Mouse (Mus musculus) gastrocnemius, postnatal 4 days (tissue): ENCODE results near the gene Sppl2b. TPM values are rescaled to one million over a fixed set of nuclear protein-coding genes. Genes with fewer than 3 reads are reported as not detected.

Experiments
- DNase-seq, 2 experiments: peaks; one replicate each; pipeline ENCODE4 v3.0.0; 2021 to 2022; ENCODE audit warnings: low spot score in 2 of 2, mixed read lengths in 2 of 2
- total RNA-seq, 2 experiments: library from RNA; stranded (reverse); gene quantifications; 2 replicates each; pipeline ENCODE4 v1.2.3; 2021

Sppl2b gene
- total RNA-seq, 2 experiments from 2014 or later: 30.9 to 38.6 TPM

DNA sequence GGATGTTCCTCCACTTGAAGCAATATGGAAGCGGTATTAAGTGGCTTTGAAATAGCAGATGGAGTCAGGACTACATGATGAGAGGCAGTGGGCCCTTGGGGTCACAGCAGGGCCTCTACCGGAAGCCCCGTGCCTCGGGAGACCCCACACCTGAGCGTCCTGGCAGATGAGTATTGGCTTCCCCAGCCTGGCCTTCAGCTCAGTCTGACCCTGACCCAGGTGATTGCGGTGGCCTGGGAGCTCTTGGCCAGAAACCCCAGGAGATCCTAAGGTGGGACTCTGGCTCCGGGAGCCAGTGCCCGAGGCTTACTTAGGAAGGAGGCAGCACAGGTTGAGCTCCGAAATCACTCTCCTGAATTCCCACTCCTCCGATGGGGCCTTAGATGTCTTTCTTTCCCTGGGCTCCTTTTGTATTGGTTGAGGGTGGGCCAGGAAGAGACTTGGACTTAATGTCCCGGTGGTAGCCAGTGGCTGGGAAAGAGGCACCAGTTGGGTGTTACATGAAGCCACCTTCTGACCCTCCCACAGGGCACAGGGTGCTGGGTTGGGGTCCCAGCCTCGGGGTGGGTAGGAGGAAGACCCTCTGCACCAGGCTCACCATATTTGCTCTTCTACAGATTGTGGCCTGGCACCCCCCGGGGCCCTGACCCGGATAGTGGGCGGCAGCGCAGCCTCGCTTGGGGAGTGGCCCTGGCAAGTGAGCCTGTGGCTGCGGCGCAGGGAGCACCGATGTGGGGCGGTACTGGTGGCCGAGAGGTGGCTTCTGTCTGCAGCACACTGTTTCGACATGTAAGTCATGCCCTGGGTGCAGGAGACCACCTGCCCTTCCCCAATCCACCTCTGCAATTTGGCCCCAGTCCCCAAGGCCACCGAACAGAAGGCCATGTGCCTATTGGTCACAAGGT lies 41.8 kb downstream of the Sppl2b start:
- no peak for DNase-seq

DNA sequence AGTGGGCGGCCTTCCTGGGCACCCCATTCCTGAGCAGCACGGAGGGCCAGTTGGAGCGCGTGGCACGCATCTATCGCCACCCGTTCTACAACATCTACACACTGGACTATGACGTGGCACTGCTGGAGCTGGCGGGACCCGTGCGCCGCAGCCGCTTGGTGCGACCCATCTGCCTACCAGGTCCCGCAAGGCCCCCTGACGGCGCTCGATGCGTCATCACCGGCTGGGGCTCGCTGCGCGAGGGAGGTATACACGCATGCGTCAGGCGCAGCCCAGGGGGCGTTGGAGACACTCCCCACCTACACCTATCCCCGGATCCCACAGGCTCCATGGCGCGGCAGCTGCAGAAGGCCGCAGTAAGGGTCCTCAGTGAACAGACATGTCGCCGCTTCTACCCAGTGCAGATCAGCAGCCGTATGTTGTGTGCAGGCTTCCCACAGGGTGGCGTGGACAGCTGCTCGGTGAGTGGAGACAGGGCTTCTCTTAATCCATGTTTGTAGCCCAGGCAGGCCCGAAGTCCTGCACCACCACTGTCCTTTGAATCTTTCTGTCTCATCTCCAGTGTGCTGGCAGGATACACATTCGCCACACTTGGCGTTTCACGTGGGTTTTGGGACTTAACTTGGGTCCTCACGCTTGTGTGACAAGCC lies 42.9 kb downstream of the Sppl2b start:
- DNase-seq: no peak

DNA sequence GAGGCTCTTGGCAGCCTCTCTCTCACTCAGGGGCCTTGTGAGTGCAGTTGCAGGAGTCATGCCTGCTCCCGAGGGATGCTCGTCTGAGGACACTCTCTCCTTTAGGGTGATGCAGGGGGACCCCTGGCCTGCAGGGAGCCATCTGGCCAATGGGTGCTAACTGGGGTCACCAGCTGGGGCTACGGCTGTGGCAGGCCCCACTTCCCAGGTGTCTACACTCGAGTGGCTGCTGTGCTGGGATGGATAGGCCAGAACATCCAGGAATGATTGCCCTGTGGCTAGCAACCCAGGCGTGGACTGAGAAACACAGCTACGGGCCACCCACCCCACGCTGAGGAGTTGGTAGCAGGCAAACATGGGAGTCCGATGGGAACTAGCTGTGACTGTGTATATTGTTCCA lies 44.0 kb downstream of the Sppl2b start:
- DNase-seq: no peak

DNA sequence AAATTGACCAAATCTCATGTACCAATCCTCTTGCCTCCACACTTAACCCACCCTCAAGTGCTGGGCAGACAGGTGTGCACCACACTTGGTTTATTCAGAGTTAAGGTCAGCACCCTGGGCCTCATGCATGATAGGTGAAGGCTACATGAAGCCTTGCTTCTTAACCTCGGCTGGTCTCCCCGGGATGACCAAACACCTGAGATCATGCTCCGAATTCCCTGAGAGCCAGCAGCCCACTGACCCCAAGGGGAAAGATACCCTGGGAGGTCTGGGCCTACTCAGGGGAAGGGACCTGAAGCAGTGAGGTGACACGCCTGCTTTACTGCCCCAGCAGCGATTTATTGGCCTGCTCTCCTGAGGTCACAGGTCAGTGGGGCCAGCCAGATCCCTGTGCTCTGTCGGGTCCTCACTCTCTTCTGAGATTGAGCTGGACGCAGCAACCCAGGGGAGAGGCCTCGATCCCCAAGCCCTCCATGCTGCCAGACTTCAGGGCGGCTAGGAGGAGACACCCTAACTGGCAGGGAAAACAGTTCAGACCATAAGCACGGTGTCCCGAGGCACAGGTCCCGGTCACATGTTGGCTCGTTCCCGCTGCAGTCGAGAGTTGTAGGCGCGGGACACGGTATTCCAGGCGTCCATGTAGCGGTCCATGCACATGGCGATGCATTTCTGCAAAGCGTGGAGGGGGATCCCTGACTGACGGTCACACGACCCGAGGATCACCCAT lies 44.7 kb downstream of the Sppl2b start:
- no peak for DNase-seq

DNA sequence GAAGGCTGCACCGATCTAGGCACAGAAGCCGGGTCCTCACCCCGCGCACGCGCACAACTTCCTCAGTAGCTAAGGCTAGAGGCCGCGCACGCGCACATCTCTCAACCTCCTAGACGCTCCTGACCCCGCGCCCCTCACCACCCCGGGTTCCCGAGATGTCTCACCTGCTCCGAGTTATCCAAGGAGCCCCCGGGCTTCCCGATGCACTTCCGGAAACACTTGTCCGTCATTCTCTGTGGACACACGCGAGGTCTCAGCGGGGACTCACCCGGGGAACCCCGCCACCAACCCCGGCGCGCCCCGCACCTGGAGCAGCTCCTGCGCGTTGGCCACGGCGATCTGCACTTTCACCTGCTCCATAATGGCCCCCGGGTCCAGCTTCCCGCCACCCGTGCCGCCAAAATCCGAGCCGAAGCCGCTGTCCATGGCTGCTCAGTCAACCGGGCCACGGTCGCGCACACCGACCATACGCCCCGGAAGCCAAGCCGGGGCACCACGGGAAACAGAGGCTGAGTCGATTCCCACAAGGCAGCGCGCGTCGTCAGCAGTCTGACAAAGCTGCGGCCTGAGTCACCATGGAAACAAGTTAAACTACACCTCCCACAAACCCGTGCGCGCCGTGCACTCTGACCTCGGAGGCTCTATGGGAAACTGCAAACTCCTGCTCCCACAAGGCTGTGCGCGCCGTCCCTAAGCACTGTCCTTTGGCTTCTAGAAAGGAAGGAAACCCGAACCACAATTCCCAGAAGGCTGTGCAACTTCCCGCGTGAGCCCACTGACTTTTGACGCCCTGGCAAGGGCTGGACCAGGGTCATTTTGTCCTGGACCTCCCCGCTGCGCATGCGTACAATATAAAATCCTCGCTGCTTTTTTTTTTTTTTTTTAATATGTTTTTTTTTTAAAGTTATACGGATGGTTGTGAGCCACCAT lies 45.5 kb downstream of the Sppl2b start, which contains the start of gene Timm13:
Gene Timm13, minus strand, starts transcription at position 652 of the 930 bp plus-strand sequence.
- DNase-seq: peak; percentile 82 to 96

DNA sequence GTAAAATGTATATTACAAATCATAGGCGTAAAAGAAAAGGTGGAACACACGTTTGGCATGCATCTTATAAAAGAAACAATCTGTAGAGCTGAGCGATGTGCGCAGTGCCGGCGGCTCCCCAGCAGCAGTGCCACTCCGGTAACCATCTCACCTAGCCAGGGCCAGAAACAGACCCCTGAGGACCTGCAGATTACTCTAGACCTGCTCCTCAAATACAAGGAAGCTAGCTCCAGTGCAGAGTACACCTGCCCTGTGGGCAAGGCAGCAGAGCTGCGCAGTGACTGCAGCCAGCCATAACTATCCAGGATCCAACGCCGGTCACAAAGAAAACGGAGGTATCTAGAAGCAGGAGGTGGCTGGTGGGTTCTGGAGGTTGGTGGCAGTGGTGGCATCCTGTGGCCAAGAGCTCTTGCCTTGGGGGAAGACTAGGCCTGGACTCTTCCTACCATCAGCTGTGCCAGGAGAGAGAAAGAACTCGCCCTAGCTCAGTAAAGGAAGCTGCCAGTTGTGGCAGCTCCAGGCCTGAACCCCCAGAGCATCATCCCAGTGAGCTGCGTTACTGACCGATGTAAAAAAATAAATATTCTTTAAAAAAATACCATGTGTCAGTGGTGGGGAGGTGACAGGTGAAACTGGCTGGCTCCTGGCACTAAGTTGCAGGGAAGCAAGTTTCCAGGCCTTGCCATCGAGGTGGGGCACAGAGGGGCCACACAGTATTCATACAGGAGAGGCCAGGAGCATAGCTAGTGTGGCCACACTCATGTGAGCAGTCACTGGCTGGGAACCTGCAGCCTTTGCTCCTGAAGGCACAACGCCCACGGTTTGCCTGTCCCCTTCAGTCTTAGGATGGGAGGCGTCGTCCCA lies 46.6 kb downstream of the Sppl2b start:
- no peak for DNase-seq

DNA sequence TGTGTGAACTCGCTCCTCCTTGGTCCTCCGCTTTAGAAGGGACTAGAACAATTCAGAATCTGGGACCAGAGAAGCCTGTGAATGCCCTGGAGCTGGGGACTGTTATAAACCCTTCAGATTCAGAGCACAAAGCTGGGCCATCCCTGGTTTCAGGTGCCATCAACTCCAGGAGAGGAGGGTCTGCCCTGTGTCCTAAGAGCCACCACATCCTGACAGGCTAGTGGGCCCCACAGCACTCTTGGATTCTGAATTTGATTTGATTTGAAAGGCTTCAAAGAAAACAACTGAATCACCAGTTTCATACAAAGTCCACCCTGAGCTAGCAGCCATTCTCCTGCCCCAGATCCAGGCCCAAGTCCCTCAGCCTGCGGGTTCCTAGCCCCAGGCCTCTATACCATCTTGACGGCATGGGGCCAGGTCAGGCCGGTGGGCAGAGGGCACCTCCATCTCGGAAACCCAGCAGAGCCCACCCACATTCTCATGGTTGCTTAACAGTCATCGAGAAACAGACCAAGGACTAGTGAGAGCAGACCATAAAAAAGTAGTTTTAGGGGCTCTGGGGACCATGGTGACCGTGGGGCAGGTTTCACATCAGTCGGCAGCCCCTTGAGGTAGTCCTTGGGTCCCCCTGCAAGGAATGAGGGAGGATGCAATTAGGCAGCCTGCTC lies 47.3 kb downstream of the Sppl2b start:
- DNase-seq: no peak

DNA sequence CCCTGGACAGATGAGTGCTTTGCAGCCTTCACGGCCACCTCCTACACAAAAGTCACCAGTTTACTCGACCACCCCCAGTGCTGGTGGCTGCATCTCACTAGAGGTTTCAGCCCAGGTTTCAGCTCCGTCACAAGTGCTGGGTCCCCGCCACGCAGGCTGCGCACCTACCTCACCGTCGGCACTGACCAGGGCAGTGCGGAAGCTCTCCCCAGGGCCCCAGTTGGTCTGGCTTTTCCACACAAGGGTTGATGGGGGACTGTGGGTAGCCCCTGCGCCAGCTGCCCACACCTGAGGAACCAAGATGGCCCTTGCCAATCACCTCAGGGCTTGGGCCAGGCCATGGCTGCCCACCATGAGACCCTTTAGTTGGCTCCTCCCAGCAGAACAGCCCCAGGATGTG lies 48.2 kb downstream of the Sppl2b start:
- no peak for DNase-seq

DNA sequence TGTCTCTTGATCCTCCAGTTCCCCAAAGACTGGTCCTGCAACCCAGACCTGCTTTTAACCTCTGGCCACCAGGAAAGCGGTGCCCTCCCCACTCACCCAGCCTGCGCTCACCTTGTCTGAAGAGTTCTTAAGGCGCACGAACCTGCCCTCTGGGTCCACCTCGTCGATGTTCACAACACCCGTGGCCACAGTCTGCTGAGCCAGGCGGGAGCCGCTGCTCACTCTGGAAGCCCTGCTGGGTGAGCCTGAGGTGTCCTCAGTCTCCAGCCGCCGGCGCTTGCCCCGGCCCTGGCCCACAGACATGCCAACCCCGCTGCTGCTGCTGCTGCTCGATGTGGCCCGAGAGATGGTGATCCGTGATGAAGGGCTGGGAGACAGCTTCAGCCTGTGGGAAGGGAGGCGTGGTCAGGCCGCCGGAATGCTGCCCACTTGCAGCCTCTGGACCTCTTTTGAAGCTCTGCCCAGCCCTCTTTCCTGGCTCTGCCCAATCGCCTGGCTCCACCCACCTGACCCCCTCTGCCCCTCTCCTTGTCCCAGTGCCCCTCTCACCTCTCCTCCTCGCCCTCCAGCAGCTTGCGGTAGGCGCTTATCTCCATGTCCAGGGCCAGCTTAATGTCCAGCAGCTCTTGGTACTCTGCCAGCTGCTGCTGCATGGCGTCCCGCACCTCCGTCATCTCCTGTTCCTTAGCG lies 49.1 kb downstream of the Sppl2b start:
- no peak for DNase-seq

DNA sequence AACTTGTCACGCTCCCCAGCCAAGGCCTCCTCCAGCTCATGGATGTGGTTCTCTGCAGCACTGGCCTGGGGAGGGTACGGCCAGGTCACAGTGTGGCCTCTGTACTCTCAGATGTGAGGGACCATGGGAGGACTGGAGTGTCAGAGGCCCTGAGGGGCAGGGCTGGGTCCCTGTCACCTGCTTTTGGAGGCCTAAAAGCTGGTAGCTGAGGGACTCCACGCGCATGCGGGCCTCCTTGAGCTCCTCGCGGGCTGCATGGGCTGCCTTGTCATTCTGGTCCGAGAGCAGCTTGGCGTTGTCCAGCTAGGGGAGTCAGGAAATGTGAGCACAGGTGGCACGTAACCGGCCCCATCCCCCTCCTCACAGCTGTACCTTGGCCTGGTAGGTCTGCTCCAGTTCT lies 49.6 kb downstream of the Sppl2b start:
- no peak for DNase-seq

DNA sequence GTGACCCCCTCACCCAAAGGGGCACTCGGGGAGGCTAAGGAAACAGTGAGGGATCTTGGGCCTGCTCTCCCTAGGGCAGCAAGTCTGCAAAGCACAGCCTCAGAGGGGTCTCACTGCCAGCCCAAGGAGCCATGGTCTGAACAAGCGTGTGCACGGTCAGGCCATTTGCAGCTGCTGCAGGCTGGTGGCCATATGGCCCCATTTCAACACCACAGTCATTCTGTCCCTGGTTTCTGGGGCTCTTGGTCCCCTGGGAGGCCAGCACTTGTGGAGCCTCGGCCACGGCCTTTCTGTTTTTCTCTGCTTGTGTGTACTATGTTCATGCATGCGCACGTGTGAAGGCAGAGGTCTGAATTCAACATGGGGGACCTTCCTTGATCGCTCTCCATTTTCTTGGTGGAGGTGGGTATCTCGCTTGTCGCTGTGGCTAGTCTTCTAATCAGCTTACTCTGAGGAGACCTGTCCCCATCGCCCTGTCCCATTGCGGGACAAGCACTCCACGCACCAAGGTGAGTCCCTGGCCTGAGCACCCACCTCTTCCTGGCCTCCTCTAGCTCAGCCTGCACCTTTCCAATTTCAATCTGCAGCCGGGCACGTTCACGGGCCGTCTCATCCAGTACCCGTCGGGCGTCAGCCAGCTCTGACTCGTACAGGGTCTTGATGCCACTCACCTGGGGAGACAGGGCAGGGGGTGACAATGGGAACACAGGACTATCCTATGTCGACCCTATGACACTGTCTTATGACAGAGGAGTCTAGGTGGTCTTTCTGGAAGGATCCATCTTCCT lies 54.5 kb downstream of the Sppl2b start:
- DNase-seq: peak in 1 of 2 experiments; percentile 57

DNA sequence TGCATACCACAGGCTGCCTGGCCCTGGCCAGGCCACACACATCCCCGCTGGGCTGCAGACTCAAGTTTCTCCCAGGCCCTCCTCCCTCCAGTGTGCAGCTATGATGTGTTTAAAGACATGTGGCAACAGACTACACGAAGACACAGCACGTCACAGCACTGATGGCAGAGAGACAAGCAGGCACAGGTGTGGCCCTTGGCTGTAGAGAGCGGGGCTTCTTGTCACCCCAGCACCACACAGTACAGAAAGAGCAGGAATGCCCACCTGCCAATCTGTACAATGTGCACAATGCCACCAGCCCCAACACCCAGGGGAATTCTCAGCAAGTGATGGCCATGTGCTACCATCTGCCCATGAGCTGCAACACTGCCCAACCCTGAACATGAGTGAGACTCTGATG lies 56.3 kb downstream of the Sppl2b start:
- DNase-seq: no peak

DNA sequence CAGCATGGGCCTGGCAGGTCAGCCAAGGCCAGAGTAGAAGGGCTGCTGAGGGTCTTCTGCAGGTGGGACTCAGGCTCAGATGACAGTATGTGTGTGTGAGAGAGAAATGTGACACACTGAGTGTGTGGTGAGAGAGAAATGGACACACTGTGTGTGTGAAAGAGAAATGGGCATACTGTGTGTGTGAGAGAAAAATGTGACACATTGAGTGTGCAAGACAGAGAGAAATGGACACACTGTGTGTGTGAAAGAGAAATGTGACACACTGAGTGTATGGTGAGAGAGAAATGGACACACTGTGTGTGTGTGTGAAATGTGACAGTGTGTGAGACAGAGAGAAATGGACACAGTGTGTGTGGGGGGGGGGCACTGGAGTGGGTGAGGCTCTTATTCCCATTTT lies 56.8 kb downstream of the Sppl2b start:
- no peak for DNase-seq

DNA sequence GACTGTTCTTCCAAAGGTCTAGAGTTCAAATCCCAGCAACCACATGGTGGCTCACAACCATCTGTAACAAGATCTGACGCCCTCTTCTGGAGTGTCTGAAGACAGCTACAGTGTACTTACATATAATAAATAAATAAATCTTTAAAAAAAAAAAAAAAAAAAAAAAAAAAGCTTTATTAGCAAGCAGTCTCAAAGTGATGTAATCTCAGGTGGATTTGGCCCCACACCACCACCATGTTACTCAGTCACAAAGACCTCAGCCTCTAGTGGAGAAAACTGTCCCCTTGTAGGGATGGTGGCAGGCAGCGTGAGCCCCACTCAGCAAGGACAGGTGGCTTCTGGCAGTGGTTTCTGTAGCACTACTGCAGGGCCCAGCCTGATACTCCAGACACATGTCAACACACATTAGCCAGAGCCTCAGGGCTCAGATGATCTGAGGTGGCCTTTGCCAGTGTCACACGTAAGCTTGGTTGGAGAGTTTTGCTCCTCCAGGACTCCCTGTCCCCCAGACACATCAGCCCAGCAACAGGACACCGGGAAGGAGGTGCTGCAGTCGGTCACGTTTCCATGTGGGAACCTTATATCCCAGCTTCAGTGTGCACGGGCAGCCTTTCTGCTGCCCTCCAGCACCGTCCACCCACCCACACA lies 58.4 kb downstream of the Sppl2b start:
- no peak for DNase-seq

DNA sequence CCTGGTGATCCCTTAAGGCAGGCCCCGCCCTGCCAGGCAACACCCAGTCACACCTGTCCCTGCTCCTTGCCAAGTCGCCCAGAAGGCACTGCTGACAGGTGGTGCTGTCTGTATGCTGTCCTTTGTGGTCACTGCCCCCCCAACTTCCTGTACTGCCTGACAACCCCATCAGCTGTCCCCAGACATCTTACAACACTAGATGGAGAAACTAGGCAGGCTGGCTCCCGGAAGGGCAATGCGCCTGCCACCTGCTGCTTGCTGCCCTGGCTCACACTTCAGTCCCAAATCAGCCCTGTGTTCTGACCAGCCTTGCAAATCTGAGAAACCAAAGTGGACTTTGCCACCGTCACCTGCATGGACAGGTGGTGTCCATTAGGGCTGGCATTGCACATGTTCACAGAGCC lies 59.2 kb downstream of the Sppl2b start:
- DNase-seq: peak in 1 of 2 experiments; percentile 63

DNA sequence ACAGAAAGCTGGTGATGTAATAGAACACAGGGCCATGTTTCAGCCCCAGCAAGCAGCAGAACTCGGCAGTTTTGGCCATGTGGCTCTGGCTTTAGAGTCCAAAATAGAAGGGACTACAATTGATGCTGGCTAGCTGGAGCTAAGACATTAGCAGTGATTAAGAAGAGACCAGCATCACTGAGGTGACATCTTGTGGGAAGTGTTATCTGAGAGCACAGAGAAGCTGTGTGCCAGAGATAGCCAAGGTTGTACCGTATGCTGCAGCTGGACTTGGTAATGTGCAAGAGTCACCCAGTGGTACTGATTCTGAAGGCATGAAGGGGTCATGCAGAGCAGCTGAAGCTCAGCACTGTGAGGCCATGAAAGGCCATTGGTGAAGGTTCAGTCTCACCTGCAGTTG lies 60.2 kb downstream of the Sppl2b start:
- no peak for DNase-seq

DNA sequence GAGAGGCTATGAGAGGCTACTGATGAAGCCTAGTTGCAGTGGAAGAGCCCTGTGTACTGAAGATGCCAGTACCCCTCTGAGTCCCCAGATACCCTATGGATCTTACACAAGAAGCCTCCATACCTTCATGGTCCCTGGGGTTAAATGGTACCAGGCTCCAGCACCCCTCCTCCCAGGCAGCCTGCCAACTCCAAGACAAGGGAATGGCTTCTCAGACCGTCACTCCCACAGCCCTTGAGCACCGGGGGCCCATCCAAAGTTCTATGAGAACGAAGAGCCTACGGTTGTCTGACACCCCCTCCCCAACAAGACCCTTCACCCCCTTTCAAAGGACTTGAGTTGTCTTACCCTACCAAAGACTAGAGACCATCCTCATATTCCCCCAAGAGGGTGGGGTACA lies 60.7 kb downstream of the Sppl2b start:
- no peak for DNase-seq
